Mouse (Mus musculus) liver, postnatal 0 days (tissue): ENCODE data around the gene D930007J09Rik.

Source experiments
- CTCF ChIP-seq: sonication (generic); IDR thresholded peaks from 2 replicates; pipeline ENCODE4 v1.5.1; 2016; ENCODE audit warnings: antibody characterized with exemption, low read depth
- EP300 ChIP-seq: IDR thresholded peaks from 2 replicates; pipeline ENCODE4 v1.6.1; 2016; ENCODE audit warnings: antibody characterized with exemption, low read depth, mild to moderate bottlenecking

GRCm38 (mm10) chr13:32846221-32846620 is 43.6 kb upstream of the D930007J09Rik start:
- TF ChIP-seq CTCF (no peak), EP300 (no peak)
